In the genomic region with DNA sequence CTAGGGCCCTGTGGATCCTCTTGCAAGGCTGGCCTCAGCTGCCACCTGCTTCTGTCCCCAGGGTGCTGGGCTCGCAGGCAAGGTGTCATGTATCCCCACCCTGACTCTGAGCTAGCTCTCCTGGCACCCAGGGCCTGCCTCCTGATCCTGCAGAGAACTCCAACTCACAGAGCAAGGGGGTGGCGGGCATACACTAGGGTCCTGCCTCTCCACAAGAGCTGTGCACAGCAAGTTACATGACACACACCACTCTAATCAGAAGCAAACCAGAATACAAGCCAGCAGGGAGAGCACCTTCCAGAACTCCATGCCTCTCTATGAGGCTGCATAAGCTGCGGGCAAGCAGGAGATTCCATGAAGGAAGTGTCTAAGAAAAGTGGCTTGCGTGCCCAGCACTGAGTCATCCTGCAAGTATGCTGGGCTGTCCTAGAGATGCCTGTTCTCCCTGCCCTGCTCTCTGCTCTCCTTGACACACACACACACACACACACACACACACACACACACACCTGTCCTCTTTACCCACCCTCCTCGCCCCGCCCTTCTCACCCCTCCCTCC, we compare ENCODE assay signal across 10 mouse cellular contexts.
DNase-seq lines count a peak whose midpoint lies in the region; ATAC-seq and TF ChIP-seq lines count a peak whose summit lies in the region.
"Had no signal": no experiment of that assay in that cellular context is flagged by ENCODE, and none has a peak within 500 bp of the region (broad histone marks: within the 10 kb centered on the region; RNA-seq: fewer than 3 reads in every experiment).

No protein-coding gene starts in this region.

- no peak overlapping the region for H3K4me3 ChIP-seq in midbrain, embryonic 11.5 days (ENCODE audit: low read depth, low read length)
- no peak overlapping the region for H3K4me3 ChIP-seq in midbrain, postnatal 0 days (ENCODE audit: low read depth, low read length)
- H3K4me3 ChIP-seq in midbrain, embryonic 14.5 days (replicated peaks; ENCODE audit: low read depth, low read length): no peak overlapping the region
- no peak overlapping the region for H3K4me3 ChIP-seq in midbrain, embryonic 16.5 days (ENCODE audit: low read depth, low read length)

- no peaks in the 10 kb centered on the region for H3K27me3 ChIP-seq in midbrain, embryonic 11.5 days (ENCODE audit: control insufficient read depth, insufficient read depth, low read length)
- H3K27me3 ChIP-seq in midbrain, postnatal 0 days (ENCODE audit: insufficient read depth, low read length): no peaks in the 10 kb centered on the region
- H3K27me3 ChIP-seq in midbrain, embryonic 14.5 days (ENCODE audit: control insufficient read depth, insufficient read depth, low read length): no peaks in the 10 kb centered on the region
- H3K27me3 ChIP-seq in midbrain, embryonic 16.5 days (ENCODE audit: control insufficient read depth, insufficient read depth, low read depth, low read length): no peaks in the 10 kb centered on the region

- WGBS in midbrain, embryonic 11.5 days: 68% methylated on average over 6 of the region's 6 CpGs
- WGBS in midbrain, postnatal 0 days: 80% methylated on average over 6 of the region's 6 CpGs
- WGBS in large intestine, adult 2 months: 24% methylated on average over 5 of the region's 6 CpGs
- 63% methylated on average over 6 of the region's 6 CpGs for WGBS in midbrain, embryonic 14.5 days
- WGBS in midbrain, embryonic 16.5 days: 80% methylated on average over 6 of the region's 6 CpGs

- no peaks in the 10 kb centered on the region for H3K9me3 ChIP-seq in midbrain, embryonic 11.5 days (ENCODE audit: control insufficient read depth, low read length)
- H3K9me3 ChIP-seq in midbrain, postnatal 0 days (ENCODE audit: low read length): no peaks in the 10 kb centered on the region
- H3K9me3 ChIP-seq in midbrain, embryonic 14.5 days (ENCODE audit: control insufficient read depth, low read length): no peaks in the 10 kb centered on the region
- H3K9me3 ChIP-seq in midbrain, embryonic 16.5 days (replicated peaks; ENCODE audit: control insufficient read depth, low read length, poor library complexity, severe bottlenecking): no peaks in the 10 kb centered on the region
- H3K9me3 ChIP-seq: G1E had no signal

- no peak for TF ChIP-seq CTCF in midbrain, postnatal 0 days (IDR thresholded peaks at IDR 0.05)

- peak; percentile 75 for DNase-seq in midbrain, embryonic 11.5 days (ENCODE audit: low spot score, missing footprints)
- no peak for DNase-seq in midbrain, postnatal 0 days (ENCODE audit: low spot score)
- DNase-seq in gastrocnemius, adult 18-20 months (ENCODE audit: low spot score): peak; percentile 83
- DNase-seq in large intestine, adult 2 months (ENCODE audit: low read depth, low spot score): peak; percentile 38
- peak; percentile 30 to 40 for DNase-seq in urinary bladder, postnatal 36 days (ENCODE audit: low spot score in 2 of 2)
- DNase-seq in right cerebral cortex, postnatal 4 days: no peak
- DNase-seq in midbrain, embryonic 14.5 days: no peak
- DNase-seq: cerebellum, adult 18-20 months had no signal

- no peak overlapping the region for H3K4me2 ChIP-seq in midbrain, embryonic 11.5 days
- H3K4me2 ChIP-seq in midbrain, postnatal 0 days (ENCODE audit: low read depth, low read length, poor library complexity, severe bottlenecking): no peak overlapping the region
- H3K4me2 ChIP-seq in midbrain, embryonic 14.5 days (ENCODE audit: low read length): no peak overlapping the region
- H3K4me2 ChIP-seq in midbrain, embryonic 16.5 days (ENCODE audit: low read length): no peak overlapping the region

- no peak overlapping the region for H3K9ac ChIP-seq in midbrain, embryonic 11.5 days (ENCODE audit: low read length)
- H3K9ac ChIP-seq in midbrain, postnatal 0 days (replicated peaks; ENCODE audit: low read length, poor library complexity, severe bottlenecking): no peak overlapping the region
- no peak overlapping the region for H3K9ac ChIP-seq in midbrain, embryonic 14.5 days (replicated peaks; ENCODE audit: low read length)
- H3K9ac ChIP-seq in midbrain, embryonic 16.5 days (ENCODE audit: low read depth, low read length): no peak overlapping the region

- ATAC-seq in midbrain, embryonic 11.5 days (ENCODE audit: low FRiP score): no peak
- ATAC-seq in midbrain, postnatal 0 days (ENCODE audit: low FRiP score): no peak
- ATAC-seq in midbrain, embryonic 14.5 days (ENCODE audit: low FRiP score, low TSS enrichment): no peak
- ATAC-seq in midbrain, embryonic 16.5 days: no peak

- no peaks in the 10 kb centered on the region for H3K36me3 ChIP-seq in midbrain, embryonic 11.5 days (ENCODE audit: control insufficient read depth, insufficient read depth, low read length)
- H3K36me3 ChIP-seq in midbrain, postnatal 0 days (ENCODE audit: insufficient read depth, low read length): no peaks in the 10 kb centered on the region
- H3K36me3 ChIP-seq in midbrain, embryonic 14.5 days (ENCODE audit: control insufficient read depth, insufficient read depth, low read length): no peaks in the 10 kb centered on the region
- H3K36me3 ChIP-seq in midbrain, embryonic 16.5 days (ENCODE audit: control insufficient read depth, insufficient read depth, low read length): no peaks in the 10 kb centered on the region
- H3K36me3 ChIP-seq: G1E had no signal

- no peak overlapping the region for H3K27ac ChIP-seq in midbrain, embryonic 11.5 days (ENCODE audit: low read depth, low read length)
- H3K27ac ChIP-seq in midbrain, postnatal 0 days (ENCODE audit: low read depth, low read length): no peak overlapping the region
- H3K27ac ChIP-seq in midbrain, embryonic 14.5 days (replicated peaks; ENCODE audit: low read depth, low read length): no peak overlapping the region
- no peak overlapping the region for H3K27ac ChIP-seq in midbrain, embryonic 16.5 days (ENCODE audit: low read length)

- no peaks in the 10 kb centered on the region for H3K4me1 ChIP-seq in midbrain, embryonic 11.5 days (ENCODE audit: control insufficient read depth, insufficient read depth, low read length)
- H3K4me1 ChIP-seq in midbrain, postnatal 0 days (ENCODE audit: insufficient read depth, low read length): no peaks in the 10 kb centered on the region
- H3K4me1 ChIP-seq in midbrain, embryonic 14.5 days (ENCODE audit: control insufficient read depth, insufficient read depth, low read length): no peaks in the 10 kb centered on the region
- no peaks in the 10 kb centered on the region for H3K4me1 ChIP-seq in midbrain, embryonic 16.5 days (ENCODE audit: control insufficient read depth, insufficient read depth, low read length)

Comparison
In these comparisons a context has a peak if more than half of its experiments do, and no peak if none do; other contexts are left out.
1. DNase-seq: peak in midbrain, embryonic 11.5 days (single experiment), gastrocnemius, adult 18-20 months (single experiment), large intestine, adult 2 months (single experiment) and urinary bladder, postnatal 36 days (2 of 2); none in midbrain, postnatal 0 days (single experiment), right cerebral cortex, postnatal 4 days (single experiment) and midbrain, embryonic 14.5 days (single experiment).